Mouse (Mus musculus) cerebellum, postnatal 14 days (tissue): ENCODE measurements at regions not wholly inside any gene's neighbourhood (a gene's known extent, or its start where the extent isn't known, plus 50 kb on each side); places are given as distances from the start of the nearest gene placed in this dataset.
"Not testable (repeated sequence)": the region's sequence is repeated elsewhere in the genome, so short reads cannot be mapped to it uniquely, and the experiment has no call there.

ENCODE experiments used
- DNase-seq, 2 experiments: peaks; one replicate each; pipeline ENCODE4 v3.0.0; 2021; ENCODE audit warnings: mixed read lengths in 2 of 2

DNA sequence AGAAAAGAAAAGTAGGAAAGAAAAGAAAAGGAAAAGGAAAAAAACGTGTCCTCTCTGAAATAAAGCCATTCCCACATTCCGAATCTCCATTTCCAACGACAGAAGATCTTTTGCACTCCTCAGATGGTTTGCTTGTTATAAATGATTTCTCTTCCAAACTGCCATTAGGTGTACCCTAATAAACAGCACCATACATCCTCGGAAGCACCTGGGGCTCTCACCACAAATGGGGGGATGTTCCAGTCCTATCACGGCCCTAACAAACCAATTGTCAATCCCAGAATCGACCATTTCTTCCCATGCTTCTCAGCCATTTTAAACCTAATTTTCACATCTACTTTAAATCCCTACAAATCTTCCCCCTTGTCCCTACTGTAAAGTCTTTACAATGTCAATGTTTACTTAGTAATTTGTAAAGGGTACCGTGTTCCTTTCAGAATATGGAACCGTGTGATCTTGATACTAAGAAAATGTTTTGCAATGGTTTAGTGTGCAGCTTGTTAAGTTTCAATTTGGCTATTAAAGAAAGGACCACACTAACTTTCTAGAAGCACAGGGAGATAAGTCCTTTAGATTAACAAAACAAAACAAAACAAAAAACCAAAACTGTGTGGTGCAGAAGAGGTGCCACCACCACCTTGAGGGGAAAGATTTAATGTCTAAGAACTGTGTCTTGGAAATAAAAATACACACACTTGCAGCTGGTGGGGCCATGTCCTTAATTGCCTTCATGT lies 66.6 kb upstream of the Chd2 start:
- peak in 1 of 2 experiments; percentile 52 for DNase-seq

DNA sequence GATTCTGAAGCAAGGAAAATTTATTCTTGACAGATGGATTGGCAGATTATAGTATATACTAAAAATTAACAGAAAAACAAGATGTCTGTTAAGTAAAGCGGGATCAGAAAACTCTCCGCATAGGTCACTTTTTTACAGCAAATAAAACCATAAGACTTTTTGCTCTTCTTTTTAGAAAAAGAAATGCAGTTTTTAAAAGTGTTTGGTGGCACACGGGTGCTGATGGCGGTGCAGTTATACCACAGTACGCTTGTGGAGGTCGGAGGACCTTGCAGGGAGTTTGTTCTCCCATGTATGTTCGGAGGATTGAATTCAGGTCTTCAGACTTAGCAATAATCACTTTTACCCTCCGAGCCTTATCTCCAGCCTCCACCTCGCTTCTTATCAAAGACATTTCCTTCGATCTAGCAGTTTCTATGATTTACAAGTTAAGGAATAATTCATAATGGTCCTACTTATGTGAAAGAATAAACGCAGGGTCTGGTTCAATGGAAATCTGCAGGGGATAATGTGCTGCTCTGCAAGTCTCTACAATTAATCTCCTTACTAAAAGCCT lies 65.9 kb upstream of the Chd2 start:
- DNase-seq, result peak; percentile 44 to 65

GRCm38 (mm10) chr7:73606677-73607449 lies 65.2 kb upstream of the Chd2 start:
- DNase-seq, result peak; percentile 98 to 99

- DNase-seq, result no peak
These were observed 63.0 kb upstream of the Chd2 start for GRCm38 (mm10) chr7:73604597-73604996.

DNA sequence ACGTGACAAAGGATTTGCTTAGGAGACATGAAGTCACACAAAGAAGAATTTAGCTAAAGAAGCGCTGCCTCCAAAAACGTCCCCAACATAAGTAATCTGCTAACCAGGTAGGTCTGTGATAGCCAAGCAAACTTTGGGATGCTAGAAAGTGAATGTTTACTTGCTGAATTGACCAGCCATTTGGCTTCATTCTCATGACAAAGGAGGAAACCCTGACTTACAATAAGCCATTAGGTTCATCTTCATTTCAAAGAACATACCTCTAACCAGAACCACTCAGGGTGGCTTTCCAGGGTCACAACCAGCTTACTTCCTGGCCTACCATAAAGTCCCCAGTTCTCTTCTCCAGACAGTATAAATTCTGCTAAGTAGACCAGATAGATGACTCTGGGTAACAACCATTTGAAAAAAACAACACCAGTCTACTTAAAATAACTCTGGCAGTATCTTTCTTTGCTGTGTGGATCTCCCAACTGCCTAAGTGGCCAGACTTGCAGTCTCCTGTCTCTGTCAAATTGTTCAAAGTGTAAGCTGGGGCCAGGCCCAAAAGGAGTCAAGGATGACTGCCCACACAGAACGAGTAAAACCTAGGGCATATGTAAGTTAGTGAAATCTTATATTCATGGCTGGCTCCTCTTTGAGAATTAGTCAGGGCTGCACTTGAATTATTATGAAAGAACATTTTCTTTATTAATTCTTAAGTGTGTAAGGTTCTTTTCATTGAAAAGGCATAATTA lies 61.4 kb upstream of the Chd2 start:
- DNase-seq, result no peak

DNA sequence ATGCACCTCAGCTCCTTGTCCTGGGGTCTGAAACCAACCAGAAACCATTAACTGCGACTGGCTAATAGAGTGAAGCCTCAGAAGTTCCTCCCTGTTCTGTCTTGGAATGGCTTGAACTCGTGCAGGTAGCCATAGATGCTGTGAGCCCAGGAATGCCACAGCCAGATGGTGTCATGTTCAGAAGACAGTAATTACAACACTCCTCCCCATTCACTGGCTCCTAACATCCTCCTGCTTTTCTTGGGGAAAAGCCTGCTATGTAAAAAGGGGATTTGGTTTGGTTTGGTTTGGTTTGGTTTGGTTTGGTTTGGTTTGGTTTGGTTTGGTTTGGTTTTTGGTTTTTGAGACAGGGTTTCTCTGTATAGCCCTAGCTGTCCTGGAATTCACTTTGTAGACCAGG lies 59.7 kb upstream of the Chd2 start:
- DNase-seq, result no peak

DNA sequence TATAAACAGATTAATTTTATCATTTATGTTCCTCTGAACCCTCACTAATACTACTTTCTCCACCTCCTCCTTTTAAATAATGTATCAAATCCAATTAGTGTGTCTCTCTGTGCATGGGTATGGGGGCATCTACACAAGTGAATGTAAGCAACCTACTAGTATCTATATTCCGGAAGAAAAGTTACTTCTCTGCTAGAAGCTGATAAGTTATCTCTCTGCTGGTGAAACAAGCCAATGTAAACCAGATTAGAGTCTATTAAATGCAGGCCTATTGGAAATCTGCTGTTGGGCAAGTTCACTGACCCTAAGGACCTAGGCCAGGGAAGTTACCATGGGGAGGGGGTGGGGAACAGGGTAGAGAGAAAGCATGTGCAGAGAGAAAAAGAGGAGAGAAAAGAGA lies 59.1 kb upstream of the Chd2 start:
- no peak for DNase-seq

- not testable (repeated sequence) for DNase-seq
These were observed 58.4 kb upstream of the Chd2 start for GRCm38 (mm10) chr7:73600003-73600385.

GRCm38 (mm10) chr7:73599354-73600002 lies 57.8 kb upstream of the Chd2 start:
- DNase-seq, result peak in 1 of 2 experiments; percentile 50

DNA sequence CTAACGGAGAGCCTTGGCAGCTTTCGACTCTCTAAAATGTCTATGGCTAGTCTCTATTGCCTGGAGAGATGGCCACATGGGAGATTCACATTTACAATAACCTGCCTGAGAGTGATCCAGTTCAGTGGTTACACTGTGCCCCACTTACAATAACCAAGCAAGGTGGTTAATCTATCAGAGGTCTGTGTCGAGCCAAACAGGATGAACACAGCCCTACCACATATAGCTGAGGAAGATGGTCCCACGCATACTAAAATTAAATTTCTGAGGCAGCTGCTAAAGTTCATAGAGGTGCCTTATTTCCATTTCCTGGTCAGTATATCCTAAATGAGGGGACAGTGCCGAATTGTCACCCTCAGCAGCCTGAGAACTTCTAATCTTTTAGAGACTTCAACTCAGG lies 56.3 kb upstream of the Chd2 start:
- DNase-seq, result no peak

- DNase-seq, result no peak
These were observed 55.5 kb upstream of the Chd2 start for GRCm38 (mm10) chr7:73596866-73597840.

DNA sequence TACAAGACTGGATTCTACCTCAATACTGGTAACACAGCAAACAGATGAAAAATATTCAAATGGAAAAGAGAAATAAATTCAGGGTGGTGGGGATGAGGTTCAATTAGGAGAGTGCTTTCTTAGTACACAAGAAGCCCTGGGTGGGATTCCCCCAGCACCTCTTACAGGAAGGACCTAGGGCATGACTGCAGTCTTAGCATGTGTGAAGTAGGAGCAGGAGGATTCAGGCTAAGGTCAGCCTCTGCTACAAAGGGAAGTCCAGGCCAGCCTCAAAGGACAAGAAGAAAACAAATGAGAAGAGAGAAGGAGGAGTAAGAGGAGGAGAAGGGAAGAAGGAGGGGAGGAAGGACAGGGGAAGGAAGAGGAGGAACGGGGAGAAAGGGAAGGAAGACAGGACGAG lies 54.8 kb upstream of the Chd2 start:
- peak in 1 of 2 experiments; percentile 41 for DNase-seq

DNA sequence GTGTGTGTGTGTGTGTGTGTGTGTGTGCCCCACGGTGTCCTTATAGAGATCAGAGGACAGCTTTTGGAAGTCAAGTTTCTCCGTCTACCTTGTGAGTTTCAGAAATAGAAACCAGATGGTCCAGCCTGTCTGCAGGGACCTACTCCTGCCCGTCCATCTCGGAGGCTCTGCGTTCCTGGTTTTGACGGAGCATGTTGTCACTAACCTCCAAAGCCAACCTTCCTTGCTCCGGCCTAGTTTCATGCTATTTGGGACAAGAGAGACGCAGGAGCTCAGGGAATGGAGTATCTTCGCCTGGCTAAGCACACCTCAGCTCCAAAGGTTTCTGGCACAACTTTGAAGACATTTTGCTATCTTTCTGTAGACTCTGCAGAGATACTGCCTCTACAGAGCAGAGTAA lies 54.2 kb upstream of the Chd2 start:
- DNase-seq, result peak; percentile 79

DNA sequence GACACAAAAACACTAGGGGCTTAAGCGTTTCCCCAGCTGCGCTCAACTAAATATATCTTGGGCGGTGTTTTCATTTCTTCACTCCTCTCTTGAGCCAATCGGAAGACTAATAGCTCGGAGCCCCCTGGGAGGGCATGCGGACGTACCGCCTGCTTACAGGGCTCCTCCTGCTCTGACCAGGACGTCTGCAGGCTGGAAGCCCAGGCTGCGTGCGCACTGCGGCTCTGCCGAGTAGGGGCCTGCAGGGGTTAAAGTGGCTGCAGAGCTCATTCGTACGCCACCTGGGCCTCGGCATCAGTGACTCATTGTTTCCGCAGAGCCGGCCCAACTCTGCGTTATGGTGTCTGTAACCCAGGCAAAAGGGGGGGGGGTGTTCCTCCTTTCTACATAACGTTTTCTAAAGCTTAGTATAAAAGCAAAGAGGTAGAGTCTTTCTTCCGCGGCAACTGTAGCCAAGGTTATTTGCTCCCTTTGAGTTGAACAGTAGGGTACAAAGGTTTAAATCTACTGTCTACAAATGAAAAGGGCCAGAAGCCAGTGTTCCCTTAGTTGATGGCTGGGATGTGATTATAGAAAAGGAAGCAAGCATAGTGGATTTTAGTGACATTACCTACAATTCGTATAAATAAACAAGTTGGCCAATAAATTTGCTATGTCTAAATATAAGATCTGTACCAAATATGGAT lies 53.7 kb upstream of the Chd2 start:
- DNase-seq, result peak; percentile 90 to 91

GRCm38 (mm10) chr7:73594492-73595139 lies 53.0 kb upstream of the Chd2 start:
- DNase-seq, result peak; percentile 57 to 65

DNA sequence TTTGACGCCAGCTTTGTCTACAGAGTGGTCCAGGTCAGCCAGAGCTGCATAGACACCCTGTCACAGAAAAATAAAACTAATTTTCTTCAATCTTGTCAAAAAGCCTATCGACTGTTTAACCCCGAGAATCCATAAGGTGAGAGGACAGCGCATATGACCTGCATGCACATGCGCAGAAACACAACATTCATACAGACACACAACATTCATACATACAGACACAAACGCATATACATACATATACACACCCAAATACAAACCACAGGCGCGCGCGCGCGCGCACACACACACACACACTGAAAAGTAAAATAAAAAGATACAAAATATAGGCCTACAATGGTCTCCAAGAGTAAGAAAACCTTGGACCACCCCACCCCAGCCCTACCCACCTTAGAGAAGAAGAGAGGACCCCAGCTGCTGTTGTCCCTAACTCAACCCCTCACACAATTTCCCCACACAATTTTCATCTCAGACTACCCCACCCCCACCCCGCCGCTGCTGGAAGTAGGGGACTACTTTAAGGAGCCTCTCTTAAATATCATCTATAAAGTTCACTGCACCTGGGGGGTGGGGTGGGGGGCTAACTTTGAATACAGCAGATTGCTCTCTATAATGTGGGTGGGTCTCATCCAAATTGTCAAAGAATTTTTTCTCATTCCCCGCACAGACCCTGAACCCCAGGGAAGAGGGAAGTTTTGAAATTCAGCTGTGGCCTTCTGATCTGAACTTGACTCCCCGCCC lies 52.2 kb upstream of the Chd2 start:
- DNase-seq, result no peak

DNA sequence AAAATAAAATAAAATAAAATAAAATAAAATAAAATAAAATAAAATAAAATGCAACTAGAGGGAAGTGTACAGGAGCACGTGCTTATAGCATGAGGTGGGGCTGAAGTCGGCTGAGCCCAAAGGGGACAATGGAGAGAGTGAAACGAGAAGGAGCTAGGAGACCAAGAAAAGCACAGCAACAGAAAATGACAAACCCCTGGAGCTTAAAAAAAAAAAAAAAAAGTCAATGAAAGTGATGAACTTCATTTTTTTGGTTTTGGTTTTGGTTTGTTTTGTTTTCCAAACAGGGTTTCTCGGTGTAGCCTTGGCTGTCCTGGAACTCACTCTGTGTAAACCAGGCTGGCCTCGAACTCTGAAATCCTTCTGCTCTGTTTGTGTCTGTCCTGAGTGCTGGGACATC lies 51.2 kb upstream of the Chd2 start:
- no peak for DNase-seq
